Mouse (Mus musculus): ENCODE measurements around the gene Rbfox3.

GRCm38 (mm10) chr11:118860812-118861211, 50.6 kb downstream of the Rbfox3 start:
- TF ChIP-seq CTCF (IDR thresholded peaks at IDR 0.05) (no peak), EP300 (IDR thresholded peaks at IDR 0.05) (no peak)

All from lung, postnatal 0 days (tissue).